Mouse (Mus musculus): ENCODE measurements at regions not wholly inside any gene's neighbourhood (a gene's known extent, or its start where the extent isn't known, plus 50 kb on each side); places are given as distances from the start of the nearest gene placed in this dataset.

GRCm38 (mm10) chrX:99595493-99595892 is 124.4 kb upstream of the Pja1 start:
- no peak for DNase-seq (ENCODE audit: extremely low read depth, insufficient read length, low spot score)

DNA sequence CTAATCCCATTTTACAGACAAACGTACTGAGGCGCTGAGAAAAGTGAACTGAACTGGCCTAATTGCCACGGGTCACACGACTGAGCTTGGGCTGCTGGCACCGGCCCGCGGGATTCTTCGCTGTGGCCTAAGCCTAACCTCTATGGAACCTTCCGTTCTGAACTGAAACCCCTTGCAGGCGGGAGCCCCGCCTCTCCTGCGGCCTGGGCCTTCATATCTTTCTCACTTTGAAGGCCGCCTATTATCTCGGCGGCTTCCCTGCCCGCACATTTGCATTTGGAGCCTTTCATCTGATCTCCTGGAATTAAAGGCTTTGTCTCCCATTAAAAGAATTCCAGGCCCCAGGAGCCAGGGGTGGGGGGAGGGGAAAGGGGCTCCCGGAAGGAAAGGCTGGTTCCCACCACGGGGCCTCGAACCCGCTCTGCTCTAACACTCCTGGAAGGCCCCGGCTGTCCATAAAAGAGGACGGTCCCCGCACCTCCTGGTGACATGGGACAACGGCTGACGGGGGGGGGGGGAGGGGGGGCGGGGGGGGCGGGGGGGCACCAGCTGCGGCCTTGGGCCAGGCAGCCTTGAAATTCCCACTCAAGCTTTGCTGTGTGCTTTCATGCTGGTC is 122.9 kb upstream of the Pja1 start:
- no peak for DNase-seq (ENCODE audit: extremely low read depth, insufficient read length, low spot score)

DNA sequence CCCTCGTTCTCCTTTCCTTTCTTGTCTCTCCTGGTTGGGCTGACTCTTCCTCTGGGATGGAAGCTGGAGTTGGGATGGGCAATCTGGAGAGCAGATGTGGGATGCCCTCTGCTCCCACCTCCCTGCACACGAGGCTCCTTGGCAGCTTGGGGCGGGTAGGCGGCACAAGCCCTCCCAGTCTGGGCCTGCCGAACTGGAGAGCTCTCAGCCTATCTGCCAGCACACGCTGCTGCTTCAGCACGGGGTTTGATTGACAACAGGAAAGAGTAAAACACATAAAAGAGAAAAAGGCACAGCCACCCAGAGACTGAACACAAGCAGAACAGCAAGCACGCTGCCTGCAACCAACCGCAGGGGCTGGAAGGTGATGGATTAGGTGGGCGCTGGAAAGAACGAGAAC is 121.9 kb upstream of the Pja1 start:
- no peak for DNase-seq (ENCODE audit: extremely low read depth, insufficient read length, low spot score)

DNA sequence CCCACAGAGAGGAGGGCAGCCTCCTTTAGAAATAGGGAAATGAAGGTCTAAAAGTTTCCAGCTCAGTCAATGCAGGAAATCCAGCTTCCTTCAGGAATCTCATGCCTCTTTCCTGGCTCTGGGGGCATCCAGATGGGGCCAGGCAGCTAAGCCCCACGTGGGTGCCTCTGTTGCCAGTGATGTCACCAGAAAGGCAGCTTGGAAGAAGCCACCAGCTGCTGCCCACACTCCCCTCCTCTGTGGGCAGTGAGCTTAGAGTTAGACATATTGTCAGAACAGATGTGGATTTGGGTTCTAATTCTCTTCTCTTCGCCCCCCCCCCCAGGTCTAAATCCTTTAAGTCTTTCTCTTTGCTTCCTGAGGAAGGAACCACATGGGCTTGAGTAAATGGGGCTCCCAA is 116.2 kb upstream of the Pja1 start:
- peak; percentile 29 for DNase-seq (ENCODE audit: extremely low read depth, insufficient read length, low spot score)

DNA sequence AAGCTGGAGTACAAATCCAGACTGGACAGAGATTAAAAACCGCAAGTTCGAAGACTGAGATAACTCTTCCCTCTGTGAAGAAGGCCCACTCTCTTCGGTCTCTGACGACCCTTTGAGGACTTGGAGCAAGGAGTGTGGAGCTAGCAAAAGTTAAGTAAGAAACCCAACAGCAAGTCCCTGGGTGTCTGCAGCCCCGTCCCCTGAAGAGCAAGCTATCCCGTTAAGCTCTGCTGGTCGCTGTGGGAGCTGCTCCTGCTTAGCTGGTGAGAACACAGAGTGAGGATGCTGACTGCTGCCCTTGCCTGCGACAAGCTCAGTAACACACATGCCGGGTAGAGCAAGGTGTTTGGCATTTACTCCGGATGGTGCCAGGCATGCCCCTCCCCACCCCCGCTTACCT is 115.2 kb upstream of the Pja1 start:
- DNase-seq (ENCODE audit: extremely low read depth, insufficient read length, low spot score) = no peak

DNA sequence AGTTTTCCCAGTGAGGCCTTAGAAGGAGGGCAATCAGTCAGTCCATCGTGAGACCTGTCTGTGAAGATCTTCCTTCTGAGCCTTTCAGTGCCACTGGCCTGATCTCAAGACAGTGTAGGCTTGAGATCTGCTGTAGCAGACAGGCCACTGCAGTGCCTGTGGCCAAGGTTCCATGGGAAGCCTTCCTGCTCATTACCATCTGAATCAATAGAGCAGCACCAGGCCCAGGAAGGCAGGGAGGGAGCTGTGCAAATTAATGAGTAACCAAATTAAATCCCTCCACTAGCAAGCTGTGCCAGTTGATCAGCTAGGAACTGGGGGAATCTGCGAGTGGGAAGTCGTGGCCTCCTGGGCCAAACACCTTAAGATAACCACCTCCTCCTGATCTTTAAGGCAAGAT is 114.6 kb upstream of the Pja1 start:
- no peak for DNase-seq (ENCODE audit: extremely low read depth, insufficient read length, low spot score)

DNA sequence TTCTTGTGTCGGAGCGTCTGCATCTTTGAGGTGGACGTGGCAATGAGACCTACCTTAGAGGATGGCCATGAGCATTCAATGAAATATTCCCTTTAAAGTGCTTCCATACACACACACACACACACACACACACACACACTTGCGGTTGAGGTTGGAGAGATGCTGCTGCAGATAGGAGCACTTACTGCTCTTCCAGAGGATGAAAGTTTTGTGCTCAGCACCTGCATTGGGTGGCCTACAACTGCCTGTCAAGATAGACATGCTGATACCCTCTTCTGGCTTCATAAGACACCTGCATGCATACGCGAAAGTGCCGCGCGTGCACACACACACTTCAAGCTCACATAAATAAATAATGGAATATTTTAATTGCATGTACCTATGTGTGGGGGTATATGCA is 111.5 kb upstream of the Pja1 start:
- no peak for DNase-seq (ENCODE audit: extremely low read depth, insufficient read length, low spot score)

DNA sequence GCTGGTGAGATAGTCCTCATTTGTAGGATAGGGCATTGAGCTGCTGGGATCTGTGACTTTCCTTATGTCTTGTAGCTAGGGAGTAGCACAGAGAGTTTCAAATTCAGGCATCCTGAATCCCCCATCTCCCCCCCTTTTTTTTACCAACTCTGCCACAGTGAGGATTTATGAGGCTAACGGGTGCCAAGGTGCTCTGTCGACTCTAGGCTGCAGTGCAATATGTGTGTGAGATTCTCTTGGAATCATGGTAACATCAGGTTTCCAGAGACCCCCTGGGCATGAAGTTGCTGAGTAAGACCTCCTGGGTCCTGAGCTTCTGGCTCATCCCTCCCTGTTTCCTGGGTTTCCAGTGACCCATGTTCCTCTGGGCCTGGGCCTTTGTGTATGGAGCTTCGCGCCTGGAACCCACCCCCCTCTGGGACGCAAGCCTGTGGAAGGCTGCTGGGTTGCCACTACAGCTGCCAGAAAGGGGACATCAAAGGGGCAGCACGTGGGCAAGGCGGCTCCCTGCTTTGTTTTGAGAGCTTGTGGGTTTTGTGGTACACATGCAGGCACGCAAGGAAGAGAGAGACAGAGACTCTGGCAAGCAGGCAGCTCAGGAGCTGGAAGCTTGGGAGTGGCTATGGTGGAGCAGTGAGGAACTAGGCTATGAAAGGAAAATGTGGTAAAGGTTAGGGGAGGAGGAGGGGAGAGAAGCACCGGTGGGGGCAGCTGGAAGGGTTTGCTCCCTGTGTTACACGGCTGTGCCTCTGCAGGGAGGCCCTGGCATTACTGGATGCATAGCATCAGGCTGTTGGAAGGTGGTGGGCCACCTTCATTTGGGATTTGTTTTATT is 110.8 kb upstream of the Pja1 start:
- no peak for DNase-seq (ENCODE audit: extremely low read depth, insufficient read length, low spot score)

DNA sequence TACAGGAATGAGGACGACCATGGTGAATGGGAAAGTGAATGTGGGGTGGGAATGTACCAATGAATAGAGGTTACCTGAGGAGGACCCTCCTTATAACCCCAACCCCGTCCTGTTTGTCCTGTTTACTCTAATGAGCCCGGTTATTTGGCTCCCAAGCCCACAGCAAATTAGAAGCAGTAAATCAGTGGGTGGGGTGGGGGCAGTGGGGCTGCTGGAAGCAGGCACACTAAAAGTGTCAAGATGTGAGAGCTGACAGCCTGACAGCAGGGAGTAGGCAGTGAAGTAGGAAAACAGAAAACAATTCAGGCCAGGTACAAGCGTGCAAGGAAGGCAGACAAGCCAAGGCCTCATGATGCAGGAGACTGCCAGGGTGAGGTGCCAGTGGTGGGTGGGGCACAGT is 108.1 kb upstream of the Pja1 start:
- no peak for DNase-seq (ENCODE audit: extremely low read depth, insufficient read length, low spot score)

- no peak for DNase-seq (ENCODE audit: extremely low read depth, insufficient read length, low spot score)
These were observed 107.7 kb upstream of the Pja1 start for GRCm38 (mm10) chrX:99578796-99579195.

DNA sequence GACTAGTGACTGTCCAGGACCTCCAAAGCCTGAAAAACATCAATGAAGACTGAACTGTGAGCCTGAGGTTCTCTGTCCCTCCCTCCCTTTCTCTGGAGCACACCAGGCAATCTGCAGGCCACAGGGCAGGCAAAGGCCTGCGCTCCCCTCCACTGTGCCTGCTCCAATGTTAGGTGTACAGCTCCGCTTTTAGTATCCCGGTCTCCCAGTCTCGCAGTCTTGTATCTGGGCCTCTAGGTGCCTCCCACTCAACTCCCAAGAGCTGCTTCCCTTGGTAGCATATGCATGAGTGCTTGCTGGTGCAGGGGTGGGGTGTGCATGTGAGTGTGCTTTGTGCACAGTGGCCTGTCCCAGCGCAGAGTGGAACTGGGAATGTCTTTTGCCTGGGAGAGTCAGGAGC is 104.0 kb upstream of the Pja1 start:
- DNase-seq (ENCODE audit: extremely low read depth, insufficient read length, low spot score) = no peak

- peak; percentile 38 for DNase-seq (ENCODE audit: extremely low read depth, insufficient read length, low spot score)
These were observed 103.5 kb upstream of the Pja1 start for GRCm38 (mm10) chrX:99574441-99575103.

GRCm38 (mm10) chrX:99570161-99570560 is 99.1 kb upstream of the Pja1 start:
- no peak for DNase-seq (ENCODE audit: extremely low read depth, insufficient read length, low spot score)

- DNase-seq (ENCODE audit: extremely low read depth, insufficient read length, low spot score) = no peak
These were observed 97.2 kb upstream of the Pja1 start for GRCm38 (mm10) chrX:99568244-99568643.

GRCm38 (mm10) chrX:99567367-99568164 is 96.5 kb upstream of the Pja1 start:
- DNase-seq (ENCODE audit: extremely low read depth, insufficient read length, low spot score) = no peak

GRCm38 (mm10) chrX:99561995-99562394 is 90.9 kb upstream of the Pja1 start:
- DNase-seq (ENCODE audit: extremely low read depth, insufficient read length, low spot score) = peak; percentile 38

- DNase-seq (ENCODE audit: extremely low read depth, insufficient read length, low spot score) = no peak
These were observed 89.6 kb upstream of the Pja1 start for GRCm38 (mm10) chrX:99560699-99561098.

GRCm38 (mm10) chrX:99556876-99557354 is 85.8 kb upstream of the Pja1 start:
- no peak for DNase-seq (ENCODE audit: extremely low read depth, insufficient read length, low spot score)

GRCm38 (mm10) chrX:99555976-99556781 is 85.1 kb upstream of the Pja1 start:
- no peak for DNase-seq (ENCODE audit: extremely low read depth, insufficient read length, low spot score)

DNA sequence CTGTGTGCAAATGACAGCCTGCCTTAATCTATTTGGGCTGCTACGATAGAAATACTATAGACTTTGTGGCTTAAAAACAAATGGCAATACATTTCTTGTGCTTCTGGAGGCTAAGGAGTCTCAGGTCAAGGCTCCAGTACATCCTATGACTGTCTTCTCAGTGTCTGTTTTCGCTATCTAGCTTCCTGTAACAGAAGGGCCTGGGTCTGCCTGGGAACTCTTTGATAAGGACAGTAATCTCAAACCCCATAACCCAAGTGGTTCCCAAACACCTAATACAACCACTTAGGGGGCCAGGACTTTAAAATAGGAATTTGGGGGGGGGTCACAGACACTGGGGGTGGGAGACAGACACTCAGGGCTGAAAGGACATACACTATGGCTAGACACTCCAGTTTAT is 81.7 kb upstream of the Pja1 start:
- no peak for DNase-seq (ENCODE audit: extremely low read depth, insufficient read length, low spot score)
